Mouse (Mus musculus): Measurements from ENCODE around the gene Lrrc23.

Gene Lrrc23

DNA sequence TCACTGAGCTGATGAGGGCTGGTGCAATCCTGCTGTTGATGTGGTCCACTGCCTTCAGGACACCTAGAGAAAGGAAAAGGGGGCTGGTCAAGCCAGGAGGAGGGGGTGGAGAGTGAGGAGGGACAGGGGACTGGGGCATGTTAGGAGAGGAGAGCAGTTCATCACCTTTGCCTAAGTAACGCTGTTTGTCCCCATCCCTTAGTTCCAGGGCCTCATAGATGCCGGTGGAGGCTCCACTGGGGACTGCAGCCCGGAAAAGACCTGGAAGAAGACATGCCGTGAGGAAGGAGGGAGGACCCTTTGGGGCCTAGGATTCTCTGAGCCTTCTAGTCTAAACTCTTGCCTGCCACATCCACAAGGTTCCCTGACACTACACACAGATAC, 12.0 kb downstream of the Lrrc23 start:
- DNase-seq, result no peak

DNA sequence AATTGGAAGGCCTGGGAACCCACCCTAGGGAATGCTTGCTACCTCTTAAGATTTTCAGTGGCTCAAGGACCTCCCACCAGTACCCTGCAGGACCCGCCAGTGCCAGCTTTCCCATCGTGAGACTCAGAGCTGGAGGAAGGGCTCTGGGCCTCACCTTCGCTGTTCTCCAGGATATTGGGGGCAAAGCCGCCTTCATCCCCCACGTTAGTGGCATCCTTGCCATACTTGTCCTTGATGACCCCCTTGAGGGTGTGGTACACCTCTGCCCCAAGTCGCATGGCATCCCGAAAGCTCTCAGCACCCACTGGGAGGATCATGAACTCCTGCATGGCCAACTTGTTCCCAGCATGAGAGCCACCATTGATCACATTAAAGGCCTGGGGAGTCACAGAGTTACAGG, 13.6 kb downstream of the Lrrc23 start:
- DNase-seq, result no peak

DNA sequence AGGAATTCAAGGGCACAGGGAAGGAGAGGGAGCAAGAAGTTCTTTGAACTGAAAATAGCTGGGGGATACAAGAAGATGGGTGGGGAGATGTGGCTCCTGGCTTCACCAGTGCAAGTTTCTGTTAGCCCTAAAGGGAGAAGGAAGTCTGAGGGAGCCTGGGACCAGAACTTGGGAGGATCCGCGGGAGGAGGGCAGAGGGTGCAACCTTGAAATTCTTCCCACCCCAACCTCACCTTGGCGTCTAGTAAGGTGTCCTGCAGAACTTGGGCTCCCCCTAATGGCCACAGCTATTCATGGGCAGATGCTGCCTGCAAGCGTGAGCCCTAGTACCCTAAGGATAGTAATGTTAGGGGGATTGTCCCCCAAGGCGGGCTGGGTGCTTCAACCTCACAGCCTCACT, 20.3 kb downstream of the Lrrc23 start:
- peak; percentile 90 for DNase-seq

DNA sequence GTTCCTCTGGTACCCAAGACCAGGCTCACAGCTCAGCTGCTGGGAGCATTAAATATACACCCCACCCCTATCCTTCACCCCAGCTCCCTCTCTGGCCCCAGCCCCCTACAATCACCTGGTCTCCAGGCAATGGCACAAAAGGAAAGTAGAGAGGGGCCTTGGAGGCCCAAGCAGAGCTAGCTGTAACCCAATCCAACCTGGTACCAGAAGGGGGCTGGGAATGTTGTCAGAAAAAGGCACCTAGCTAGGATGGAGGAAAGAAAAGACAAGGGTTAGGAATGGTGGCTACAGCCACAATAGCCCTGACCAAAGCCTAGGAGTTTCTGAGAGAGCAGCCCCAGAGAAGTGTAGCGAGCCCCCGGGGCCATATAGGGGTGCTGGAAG, 20.7 kb downstream of the Lrrc23 start:
- DNase-seq, result no peak

DNA sequence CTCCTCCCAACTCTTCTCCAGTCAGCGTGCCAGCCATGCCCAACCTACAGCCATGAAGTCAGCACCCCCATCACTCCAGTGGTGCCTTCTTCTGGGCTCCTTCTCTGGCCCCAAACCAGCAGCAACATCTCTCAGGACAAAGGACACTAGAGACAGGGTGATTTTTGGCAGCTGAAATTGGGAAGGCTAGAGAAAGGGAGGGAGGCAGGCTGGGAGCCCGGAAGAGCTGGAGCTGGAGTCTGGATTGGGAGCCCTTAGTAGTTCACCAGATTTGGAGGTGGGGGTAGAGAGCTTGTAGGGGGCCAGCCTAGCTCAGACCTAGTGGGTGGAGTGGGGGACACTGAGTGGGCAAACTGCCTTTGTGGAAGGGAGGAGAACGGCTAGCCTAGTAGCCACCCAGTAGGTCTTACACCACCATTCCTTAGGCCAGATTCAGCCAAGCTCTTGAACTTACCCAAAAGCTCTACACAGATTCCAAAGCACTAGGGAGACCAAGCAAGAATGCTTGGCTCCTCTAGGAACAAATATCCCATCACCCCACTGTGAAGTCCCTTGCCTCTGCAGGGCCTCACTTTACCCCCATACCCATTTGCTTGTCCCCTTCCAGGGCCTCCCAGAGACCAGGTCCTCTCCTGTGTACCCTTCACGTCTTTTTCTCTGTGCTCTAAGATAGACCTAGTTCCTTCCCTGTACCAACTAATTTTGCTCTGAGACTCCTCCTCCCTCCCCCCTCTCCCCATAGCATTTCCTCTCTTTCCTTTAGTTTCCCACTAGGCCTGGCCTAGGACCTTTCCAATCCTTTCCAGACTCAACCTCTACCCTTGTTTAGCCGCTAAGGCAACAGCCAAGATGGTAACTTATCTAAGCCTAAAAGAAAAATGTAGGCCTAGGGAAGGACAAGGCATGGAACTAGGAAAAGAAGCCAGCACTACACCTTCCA, 21.3 kb downstream of the Lrrc23 start:
- peak; percentile 67 for DNase-seq

DNA sequence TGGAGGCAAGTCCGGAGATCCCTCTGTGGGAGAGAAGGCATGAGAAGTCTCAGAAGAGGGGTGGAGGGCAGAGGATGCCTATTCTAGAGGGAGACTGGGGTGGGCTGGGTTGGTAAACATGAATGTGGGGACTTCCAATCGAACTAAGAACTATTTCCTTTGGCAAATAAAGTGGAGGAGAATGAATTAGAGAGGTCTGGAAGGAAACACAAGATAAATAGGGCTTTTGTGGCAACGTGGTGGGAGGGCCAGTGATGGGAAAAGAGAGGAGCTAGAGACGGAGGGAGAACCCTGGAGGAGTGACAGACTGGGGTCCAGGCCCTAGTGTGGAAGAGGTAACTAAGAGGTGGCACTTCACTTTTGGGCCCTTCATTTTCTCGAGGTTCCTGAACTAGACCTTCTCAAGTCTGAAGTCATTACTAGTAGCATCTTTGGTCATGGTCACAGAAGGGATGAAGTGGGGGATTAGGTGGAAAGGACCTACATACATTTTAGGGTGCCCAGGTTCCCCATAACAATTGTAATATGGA, 22.1 kb downstream of the Lrrc23 start:
- DNase-seq, result no peak

DNA sequence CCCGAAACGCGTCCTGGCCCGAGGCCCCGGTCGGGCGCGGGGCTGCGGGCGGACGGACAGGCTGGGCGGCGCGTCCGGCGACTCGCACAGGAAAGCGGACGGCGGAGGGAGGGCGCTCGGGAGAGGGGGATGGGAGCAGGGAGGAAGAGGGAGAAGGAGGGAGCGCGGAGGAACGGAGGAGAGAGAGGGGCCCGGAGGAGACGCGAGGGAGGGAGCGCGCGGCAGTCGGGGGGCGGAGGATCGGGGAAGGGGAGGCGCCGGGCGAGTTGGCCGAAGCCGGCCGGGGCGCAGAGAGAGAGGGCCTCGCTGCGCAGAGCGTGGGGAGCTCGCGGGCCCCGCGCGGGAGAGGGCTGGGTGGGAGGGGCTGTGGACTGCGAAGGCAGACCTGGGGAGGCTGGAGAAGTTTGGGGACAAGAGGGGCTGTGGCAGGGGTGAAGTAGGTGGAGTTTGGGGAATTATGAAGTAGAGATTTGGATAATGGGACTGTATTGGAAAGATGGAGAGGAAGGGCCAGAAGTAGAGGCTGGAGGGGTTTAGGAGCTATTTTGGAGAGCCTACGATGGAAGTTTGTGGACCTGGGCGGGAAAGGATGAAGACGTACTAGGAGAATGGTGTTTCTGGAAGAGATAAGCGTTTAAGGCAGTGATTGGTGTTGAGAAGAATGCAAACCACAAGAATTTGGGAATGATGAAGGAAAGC, 22.7 kb downstream of the Lrrc23 start:
- peak; percentile 88 for DNase-seq

DNA sequence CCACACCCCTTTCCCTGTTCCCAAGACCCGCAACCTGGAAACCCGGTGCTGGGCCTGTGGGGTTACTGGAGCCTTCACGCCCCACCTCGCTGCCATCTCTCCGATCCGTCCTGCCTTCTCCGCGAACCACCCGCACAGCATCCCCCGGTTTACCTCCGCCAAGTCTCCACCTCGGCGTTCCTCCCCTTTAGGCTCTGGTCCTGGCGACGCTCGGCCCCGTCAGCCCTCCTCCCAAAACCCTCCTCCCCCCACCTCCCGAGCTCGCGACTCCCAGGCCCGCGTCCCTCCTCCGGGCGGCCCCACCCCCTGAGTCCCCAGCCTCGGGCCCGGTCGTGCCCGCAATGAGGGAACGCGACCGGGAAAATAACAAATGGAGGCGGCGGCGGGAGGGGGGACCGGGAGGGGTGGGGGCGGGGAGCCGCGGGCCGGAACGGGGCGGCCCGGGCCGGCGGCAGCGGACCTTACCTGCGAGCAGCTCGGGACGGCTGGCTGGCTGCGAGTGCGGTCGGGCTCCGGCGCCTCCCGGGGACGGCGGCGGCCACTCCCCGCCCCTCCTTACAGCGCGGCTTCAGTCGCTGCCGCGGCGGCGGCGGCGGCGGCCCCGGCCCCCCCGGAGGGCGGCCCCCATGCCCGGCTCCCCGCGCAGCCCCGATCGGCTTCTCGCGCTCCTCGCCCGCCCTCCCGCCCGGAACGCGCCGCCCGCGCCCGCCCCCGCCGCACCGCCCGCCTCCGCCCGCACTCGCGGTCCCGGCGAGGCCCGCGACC, 23.5 kb downstream of the Lrrc23 start, which contains the start of the genes Gm45234 and Atn1:
TSS of gene Gm45234 (minus strand) at position 191 of the 765 bp plus-strand sequence.
TSS of gene Atn1 (minus strand) at position 694 of the 765 bp plus-strand sequence.
- DNase-seq, result peak; percentile 86

DNA sequence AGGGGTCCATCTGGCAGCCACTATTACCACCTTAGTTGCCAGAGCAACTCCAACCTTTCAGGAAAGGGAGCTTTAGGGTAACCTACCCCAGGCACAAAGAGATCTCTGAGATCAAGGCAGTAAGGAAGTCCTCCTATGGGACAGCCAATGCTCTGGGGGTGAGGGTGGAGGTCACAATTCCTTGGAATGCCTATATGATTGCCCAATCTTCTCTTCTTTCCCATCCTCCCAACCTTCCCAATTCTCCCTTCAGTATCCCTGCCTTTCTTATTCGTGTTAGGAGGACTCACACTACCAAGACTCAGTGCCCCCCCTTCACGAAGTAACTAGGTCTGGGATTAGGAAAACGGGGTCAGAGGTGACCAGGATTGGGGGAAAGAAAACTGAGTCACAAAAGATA, 24.2 kb downstream of the Lrrc23 start:
- no peak for DNase-seq

DNA sequence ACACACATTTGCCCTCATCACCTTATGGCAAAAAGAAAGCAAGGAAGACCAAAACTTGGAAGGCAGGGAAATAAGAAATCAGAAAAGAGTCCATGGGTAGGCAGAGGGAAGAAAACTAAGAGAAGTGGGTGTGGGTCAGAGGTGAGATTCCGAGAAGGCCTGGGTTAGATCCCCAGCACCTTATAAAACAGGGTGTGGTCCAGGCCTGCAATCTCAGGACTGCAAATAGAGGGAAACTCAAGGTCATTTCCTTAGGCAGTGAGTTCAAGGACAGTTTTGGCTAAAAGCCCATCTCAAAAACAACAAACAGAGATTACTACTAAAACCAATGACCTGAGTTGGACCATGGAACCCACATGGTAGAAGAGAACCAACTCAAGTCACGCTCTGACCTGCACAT, 25.7 kb downstream of the Lrrc23 start:
- DNase-seq, result no peak

DNA sequence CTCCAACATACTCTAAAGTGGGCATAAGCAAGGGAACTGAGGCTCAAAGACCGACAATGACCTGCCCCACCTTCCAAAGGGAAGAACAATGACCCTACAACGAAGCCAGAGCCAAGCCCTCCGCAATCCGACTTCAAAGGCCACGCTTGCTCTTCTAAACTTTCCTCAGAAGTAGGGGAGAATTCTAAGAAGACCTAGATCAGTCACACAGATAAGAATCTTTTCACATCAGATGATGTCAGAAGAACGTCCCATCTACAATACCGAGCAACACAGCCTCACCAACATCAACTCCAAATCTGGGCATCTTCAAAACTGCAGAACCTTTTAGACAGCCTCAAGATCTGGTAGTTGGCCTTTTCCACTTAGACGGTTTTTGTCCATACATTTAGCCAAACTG, 29.1 kb downstream of the Lrrc23 start:
- no peak for DNase-seq

DNA sequence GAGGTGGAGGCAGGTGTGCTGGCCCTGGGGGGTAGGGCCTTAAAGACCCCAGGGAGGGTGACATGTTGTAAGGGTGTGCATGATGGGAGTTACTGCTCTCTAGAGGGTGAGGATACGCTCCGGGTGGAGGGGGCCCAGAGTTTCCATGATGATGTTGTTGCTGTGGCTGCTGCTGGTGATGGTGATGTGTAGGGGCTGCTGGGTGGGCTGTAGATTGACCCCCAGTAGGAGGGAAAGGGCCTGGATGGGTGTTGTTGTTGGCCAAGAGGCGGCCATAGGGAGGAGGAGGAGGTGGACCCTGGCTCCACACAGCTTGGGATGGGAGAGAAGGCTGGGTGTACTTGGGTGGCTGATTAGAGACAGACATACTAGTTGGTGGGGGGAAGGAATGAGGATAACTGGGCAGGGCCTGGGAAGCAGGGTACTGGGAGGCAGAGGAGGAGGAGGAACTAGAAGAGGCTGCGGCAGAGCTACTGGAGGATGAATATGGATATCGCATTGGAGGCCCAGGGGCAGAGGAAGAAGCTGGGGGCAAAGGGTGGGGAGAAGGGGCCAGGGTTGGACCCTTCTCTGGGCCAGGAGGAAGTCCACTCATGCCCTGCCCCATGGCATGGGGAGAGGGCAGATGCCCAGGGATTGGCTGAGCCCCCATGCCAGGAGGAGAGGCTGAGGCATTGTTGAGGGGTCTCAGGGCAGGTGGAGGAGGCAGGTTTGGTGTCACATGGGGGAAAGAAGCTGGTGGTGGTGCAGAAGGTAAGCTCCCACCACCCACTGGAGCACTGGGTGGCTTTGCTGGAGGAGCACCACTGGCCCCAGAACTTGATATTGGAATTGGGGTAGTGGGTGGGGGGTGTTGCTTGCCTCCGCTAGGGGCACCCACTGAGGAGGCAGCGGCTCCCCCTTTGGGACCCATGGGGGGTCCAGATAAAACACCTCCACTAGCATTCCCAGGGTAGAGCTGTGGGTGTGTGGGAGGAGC, 32.6 kb downstream of the Lrrc23 start:
- no peak for DNase-seq

DNA sequence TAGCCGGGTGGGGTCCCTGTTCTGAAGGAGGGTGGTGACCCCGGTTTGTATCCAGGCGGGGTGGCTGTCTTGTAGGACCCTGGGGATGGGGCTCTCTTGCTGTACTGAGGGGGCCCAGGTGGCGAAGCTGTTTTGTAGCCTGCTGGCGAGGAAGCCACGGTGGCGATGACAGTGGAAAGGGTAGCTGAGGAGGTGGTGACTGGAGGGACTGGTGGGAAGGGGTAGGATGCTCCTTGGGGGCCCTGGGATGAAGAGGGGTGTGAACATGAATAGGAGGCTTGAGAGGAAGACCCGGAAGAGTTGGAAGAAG, 33.3 kb downstream of the Lrrc23 start:
- DNase-seq, result no peak

DNA sequence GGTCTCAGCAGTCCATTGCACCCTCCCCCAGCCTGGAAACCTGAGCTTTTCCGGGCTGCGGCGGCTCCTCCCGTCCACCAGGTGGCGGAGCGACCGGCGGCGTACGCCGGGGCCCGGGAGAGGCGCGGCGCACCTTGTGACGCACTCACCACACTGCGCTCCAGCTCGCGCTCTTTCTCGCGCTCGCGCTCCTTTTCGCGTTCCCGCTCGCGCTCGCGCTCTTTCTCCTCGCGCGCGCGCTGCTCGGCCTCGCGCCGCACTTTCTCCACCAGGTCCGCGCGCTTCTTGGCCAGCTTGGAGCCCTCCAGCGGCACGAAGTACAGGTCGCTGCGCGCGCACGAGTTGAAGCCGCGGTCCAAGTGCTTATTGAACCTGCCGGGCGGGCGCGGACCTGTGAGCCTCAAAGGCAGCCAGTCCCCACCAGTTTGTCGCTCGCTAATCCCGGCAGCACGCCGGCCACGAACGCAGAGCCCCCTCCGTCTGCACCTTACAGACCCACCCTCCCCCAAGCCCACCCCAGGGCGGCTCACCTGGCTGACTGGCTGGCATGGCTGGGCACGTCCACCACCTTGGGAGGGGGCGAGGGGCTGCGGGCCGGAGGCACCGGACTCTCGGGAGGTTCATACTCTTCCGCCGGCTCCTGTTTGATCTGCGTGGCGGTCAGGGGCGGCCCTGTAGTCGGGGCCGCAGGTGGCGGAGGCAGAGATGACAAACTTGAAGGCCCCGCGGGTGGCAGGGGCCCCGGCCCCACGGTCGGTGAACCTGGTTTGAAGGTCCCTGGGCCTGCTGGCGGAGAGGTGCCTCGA, 33.8 kb downstream of the Lrrc23 start:
- peak; percentile 99 for DNase-seq

DNA sequence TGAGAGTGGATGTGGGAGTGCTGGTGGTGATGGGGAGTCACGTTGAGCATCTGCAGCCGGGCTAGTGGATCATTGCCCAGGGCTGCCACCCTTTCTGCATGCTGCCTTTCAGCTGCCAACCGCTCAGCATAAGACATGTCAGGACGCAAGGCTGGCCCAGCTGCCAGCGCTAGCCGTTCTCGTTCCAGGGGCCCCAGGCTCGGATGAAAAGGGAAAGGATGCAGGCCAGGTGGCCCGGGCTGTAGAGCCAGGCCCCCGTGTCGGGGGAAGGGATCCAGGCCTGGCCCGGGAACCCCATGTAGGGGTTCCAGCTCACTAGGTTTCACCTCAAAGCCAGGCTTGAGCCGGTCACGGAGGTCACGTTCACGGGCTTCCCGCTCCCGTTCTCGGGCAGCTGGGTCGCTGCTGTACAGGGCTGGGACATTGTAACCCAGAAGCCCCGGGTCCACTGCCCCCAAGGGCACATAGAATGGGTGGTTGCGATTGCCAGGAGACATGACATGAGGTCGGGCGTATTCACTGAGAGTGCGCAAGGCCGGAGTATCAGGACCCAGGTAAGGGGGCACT, 34.7 kb downstream of the Lrrc23 start:
- no peak for DNase-seq

DNA sequence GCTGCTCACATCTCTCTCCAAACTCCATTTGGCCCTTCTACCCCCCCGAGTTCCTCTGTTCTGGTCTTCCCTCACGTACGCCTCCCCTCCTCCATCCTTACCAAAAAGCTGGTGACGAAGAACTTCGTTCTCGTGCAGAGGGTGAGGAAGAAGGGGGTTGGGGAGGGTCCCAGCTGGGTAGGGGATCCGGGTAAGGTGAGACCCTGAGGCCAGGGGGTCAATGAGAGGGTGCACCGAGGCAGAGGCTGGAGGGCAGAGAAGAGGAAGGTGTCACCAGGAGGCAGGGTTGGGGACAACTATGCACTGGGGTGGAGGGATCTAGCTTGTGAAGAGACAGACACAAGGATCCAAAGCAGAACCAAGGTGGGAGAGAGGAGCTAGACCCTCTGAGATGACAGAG, 35.9 kb downstream of the Lrrc23 start:
- DNase-seq, result no peak

DNA sequence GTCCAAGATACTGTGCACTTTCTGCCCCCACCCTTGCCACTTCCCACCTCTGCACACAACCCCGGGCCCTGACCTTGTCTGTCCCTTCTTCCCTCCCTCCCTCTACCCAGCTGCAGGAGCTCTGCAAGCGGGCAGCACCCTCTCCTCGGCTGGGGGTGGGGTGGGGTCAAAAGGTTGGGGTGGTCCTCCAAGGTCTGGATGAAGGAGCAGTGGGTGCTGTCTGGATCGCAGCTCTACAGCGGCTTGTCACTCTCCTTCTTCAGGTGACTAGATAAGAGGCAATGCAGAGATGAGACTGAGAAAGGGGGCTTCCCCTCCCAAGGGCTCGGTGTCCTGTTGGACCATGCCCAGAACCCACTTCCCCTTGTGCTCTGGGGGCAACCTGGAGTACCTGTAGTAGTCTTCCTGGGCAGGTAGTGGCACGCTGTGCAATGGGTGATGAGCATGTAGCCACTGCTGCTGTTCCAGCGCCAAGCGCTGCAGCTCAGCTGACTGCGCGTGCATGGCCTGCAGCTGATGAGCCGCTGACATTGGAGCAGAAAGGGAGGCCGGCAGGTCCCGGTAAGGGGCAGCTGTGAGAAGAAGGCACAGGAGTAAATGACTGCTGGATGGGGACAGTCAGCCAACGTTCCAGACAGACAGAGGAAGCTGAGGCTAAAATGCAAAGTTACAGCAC, 36.5 kb downstream of the Lrrc23 start:
- DNase-seq, result no peak

DNA sequence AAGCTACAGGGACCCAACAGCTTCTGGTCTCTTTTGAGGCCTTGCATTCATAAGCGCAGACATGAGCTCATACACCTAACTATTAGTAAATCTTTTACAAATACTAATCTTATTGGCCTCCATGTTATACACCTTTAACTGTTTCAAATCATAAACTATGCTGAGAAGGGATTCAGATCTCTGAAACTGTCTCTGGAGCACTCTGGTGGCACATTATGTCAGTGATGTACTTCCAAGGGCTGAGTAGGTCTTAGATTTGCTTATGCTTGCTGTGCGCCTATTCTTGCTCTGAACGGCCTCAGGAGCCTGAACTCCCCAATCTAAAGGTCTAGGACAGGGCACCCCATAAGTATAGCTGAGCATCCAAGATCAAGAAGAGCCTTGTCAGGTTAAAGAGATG, 37.7 kb downstream of the Lrrc23 start:
- no peak for DNase-seq

DNA sequence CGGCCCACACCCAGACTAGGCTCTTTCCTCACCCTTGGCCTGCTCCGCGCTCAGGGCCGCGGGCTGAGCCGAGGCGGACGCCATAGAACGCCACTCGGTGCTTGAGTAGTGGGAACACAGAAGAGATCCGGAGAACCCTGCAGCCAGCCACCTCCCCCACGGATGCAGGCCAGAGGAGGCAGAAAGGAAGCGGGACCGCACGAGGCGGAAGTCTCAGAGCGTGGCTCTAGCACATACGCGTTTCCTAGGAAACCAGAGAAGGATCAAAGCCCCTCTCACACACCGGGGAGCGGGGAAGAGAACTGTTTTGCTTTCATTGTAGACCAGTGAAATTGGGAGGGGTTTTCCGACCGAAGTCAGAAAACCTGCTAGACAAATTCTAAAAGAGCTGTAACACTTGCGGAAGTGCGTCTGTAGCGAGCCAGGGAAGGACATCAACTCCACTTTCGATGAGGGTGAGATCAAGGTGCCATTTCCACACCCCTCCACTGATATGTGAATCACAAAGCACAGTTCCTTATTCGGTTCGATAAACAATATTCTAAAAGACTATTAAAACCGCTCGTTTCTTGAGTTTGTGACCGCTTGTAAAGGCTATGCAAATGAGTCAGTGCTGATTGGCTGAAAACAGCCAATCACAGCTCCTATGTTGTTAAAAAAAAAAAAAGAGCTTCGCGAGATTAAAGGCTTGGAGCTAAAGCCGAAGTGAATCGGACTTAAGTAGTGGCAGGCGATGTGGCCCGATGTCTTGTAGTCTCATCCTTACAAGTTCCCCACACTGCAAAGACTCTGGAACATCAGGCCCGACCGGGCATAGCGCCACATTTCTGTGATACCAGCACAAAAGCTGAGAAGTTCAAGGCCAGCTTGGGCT, 38.4 kb downstream of the Lrrc23 start, which contains the start of gene Grcc10:
TSS of gene Grcc10 (minus strand) at position 487 of the 874 bp plus-strand sequence.
- peak; percentile 97 for DNase-seq
